Mouse (Mus musculus) bone marrow macrophage, adult 2 months (primary cell): Measurements from ENCODE around the gene Cct5. TPM values are rescaled to one million over a fixed set of nuclear protein-coding genes. Genes with fewer than 3 reads are reported as not detected.

Experiments used
- H3K27ac ChIP-seq: 2 replicates; pipeline ENCODE4 v1.5.1; 2012; ENCODE audit warnings: low read depth, low read length; ENCODE audit not compliant: insufficient read depth
- H3K4me1 ChIP-seq: 2 replicates; pipeline ENCODE4 v1.6.1; 2012; ENCODE audit warnings: low read length; ENCODE audit not compliant: control insufficient read depth, insufficient read depth
- H3K4me3 ChIP-seq: 2 replicates; pipeline ENCODE4 v1.5.1; 2012; ENCODE audit warnings: mild to moderate bottlenecking, low read length, moderate library complexity; ENCODE audit not compliant: insufficient read depth
- CTCF ChIP-seq: IDR thresholded peaks from 2 replicates; pipeline ENCODE4 v1.5.1; 2012; ENCODE audit warnings: low read depth, mild to moderate bottlenecking, low read length, moderate library complexity
- POLR2A ChIP-seq: IDR thresholded peaks from 2 replicates; pipeline ENCODE4 v1.6.1; 2012; ENCODE audit warnings: mild to moderate bottlenecking, low read depth, low read length, borderline replicate concordance
- polyA plus RNA-seq: library from polyadenylated mRNA; stranded (reverse); fragments of >200 nt; gene quantifications from 2 replicates; pipeline ENCODE4 v1.2.4, GENCODE M21; 2012; ENCODE audit not compliant: missing spikeins, insufficient read depth, insufficient read length

Gene Cct5
- polyA plus RNA-seq: 135 and 148 TPM in 2 replicates

GRCm38 (mm10) chr15:31601646-31602374, at the start of gene Cct5, which contains the start of gene Fam173b:
TSS of gene Cct5 (minus strand) at chr15:31601804.
TSS of gene Fam173b (plus strand) at chr15:31601852.
- Histone ChIP-seq H3K4me1 (peaks cover 22% of the 10 kb centered on the region), H3K27ac (peak within 1 kb of the TSS; percentile 81), H3K4me3 (peak within 1 kb of the TSS; percentile 71)
- TF ChIP-seq POLR2A (peak; percentile 64; the same call in 1 of the 2 replicates), CTCF (no peak)

DNA sequence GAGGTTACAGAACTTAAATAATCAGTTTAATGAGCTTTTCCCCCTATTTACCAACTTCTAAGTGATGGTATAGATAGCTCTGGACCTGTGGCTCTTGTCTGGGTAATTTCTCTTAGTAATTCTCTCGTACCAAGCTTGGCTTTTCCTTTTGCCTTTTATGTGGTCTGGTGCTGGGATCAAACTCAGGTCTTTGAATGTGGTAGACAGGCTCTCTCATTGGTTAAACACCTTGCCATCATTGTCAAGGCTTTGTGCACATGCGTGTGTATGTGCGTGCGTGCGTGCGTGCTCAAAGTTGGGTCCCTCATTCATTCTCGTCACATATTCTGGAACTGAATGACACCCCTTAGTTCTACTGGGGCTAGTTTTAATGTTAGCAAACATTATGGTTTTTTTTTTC, 49.2 kb upstream of the Cct5 start:
- Histone ChIP-seq H3K27ac (no peak overlapping the region), H3K4me1 (no peaks in the 10 kb centered on the region), H3K4me3 (no peak overlapping the region)
- TF ChIP-seq POLR2A (no peak), CTCF (no peak)

- Histone ChIP-seq H3K4me3 (no peak overlapping the region), H3K4me1 (no peaks in the 10 kb centered on the region), H3K27ac (no peak overlapping the region)
- TF ChIP-seq CTCF (no peak), POLR2A (no peak)
Observed at GRCm38 (mm10) chr15:31649691-31650090, 48.1 kb upstream of the Cct5 start.

- TF ChIP-seq CTCF (no peak), POLR2A (no peak)
Observed at GRCm38 (mm10) chr15:31647851-31648569, 46.4 kb upstream of the Cct5 start.

GRCm38 (mm10) chr15:31647225-31647624, 45.6 kb upstream of the Cct5 start:
- Histone ChIP-seq H3K4me1 (no peaks in the 10 kb centered on the region), H3K4me3 (no peak overlapping the region), H3K27ac (no peak overlapping the region)
- TF ChIP-seq POLR2A (no peak), CTCF (no peak)

More at GRCm38 (mm10) chr15:31647851-31648569, 46.4 kb upstream of the Cct5 start:
- Histone ChIP-seq H3K27ac (no peak overlapping the region), H3K4me3 (no peak overlapping the region), H3K4me1 (no peaks in the 10 kb centered on the region)

DNA sequence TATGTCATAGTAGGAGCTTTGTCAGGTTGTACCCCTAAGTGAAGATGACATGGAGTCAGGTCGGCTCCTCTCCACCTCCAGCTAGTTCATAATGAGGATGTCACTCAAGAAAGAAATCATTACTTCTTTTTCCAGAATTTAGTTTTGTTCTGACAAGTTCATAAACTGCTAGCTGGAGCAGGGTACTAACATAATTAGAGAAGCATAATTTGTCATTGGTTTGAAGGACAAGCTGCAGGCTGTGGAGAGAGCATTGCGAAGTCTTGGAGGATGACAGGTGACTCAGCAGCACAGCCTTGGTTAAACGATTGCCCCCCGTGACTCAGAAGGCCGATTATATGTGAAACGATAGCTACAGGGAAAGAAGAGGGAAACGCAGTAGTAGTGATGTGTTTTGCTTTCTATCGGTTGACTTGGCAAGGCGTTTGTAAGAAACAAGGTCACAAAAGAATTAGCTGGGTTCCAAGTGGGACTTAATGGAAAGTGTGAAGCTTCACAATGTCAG, 34.5 kb upstream of the Cct5 start:
- Histone ChIP-seq H3K4me3 (no peak overlapping the region), H3K4me1 (no peaks in the 10 kb centered on the region), H3K27ac (no peak overlapping the region)
- TF ChIP-seq CTCF: no peak
- TF ChIP-seq POLR2A: no peak

- H3K4me1 ChIP-seq: no peaks in the 10 kb centered on the region
- TF ChIP-seq POLR2A (no peak), CTCF (no peak)
- no peak overlapping the region for H3K4me3 ChIP-seq
- H3K27ac ChIP-seq: no peak overlapping the region
Observed at GRCm38 (mm10) chr15:31634582-31634981, 33.0 kb upstream of the Cct5 start.

DNA sequence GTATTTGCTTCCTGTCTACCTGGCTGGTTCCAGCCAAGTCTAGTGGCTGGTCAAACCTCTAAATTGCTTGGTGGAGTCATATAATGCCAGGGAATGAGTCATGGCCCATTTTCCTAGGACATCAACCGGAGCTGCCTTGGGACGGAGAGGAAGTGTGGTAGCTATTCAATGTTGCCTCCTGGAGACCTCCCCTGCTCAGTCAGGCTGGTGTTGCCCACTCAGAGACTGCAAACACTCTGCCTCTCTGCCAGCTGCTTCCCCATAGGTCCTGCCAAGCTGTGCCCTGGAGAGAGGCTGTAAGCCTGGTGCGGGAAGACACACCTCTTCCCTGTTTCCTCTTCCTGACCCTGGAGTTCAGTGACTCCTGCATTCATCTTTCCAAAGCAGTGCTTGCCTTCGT, 30.9 kb upstream of the Cct5 start:
- Histone ChIP-seq H3K4me3 (no peak overlapping the region), H3K27ac (no peak overlapping the region), H3K4me1 (peaks cover 9% of the 10 kb centered on the region)
- TF ChIP-seq POLR2A (no peak), CTCF (no peak)

DNA sequence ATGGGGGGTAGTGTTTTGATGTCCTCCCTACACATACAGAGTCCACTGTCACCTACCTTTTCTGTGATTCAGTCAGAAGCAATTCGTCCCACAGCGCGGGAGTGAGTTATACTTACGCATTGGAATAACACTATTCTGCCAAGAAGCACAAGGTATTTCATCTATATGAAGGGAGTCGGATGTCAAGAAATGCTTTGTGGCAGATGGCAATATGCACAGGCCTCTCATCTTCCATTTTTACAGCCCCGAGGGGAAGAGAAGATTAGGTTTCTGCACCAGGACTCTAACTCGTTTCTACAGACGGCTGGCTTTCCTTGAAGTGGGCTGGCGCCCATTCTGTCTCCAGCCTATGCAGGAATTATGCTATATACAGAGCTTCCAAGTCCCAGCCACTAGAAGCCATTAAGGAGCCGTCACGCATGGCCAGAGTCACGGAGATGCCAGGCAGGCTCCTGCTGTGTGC, 29.8 kb upstream of the Cct5 start:
- Histone ChIP-seq H3K4me1 (peaks cover 10% of the 10 kb centered on the region), H3K4me3 (no peak overlapping the region), H3K27ac (no peak overlapping the region)
- TF ChIP-seq POLR2A: no peak
- TF ChIP-seq CTCF: no peak

DNA sequence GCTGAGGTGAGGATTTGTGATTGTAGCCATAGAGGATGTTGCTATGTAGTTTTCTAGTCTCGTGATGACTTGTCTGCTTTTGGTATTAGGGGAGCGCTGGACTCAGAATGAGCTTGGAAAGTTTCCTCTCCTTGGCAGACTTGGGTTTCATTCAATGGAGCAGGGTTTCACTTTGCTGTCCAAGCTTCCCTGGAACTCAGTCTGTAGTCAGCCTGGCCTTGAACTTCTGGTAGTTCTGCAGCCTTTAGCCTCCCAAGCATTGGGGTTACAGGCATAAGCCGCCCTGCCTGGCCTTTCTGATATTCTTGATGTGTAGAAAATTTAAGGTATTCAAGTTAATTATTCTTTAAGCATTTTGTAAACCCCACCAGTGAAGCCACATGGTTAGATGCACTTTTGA, 28.0 kb upstream of the Cct5 start:
- Histone ChIP-seq H3K4me1 (peaks cover 10% of the 10 kb centered on the region), H3K27ac (no peak overlapping the region), H3K4me3 (no peak overlapping the region)
- no peak for TF ChIP-seq POLR2A
- no peak for TF ChIP-seq CTCF
